Mouse (Mus musculus) layer of hippocampus, postnatal 25 days (tissue): ENCODE measurements around the gene Gba. TPM values are rescaled to one million over a fixed set of nuclear protein-coding genes. Genes with fewer than 3 reads are reported as not detected.
A peak's percentile ranks its signal among the peaks of the same experiment; 100 is the strongest.

Experiments
- DNase-seq, 2 experiments: peaks; one replicate each; pipeline ENCODE4 v3.0.0; 2022; ENCODE audit warnings: mixed read lengths in 2 of 2, low spot score in 1 of 2; ENCODE audit errors: extremely low spot score in 1 of 2
- total RNA-seq, 2 experiments: library from RNA; stranded (reverse); gene quantifications; 2 replicates each; pipeline ENCODE4 v1.2.3; 2021

Gene Gba
- total RNA-seq, 2 experiments from 2014 or later = 59.9 to 63.6 TPM

GRCm38 (mm10) chr3:89181749-89182500, 20.8 kb upstream of the Gba start:
- DNase-seq = no peak

- no peak for DNase-seq
These were observed 20.1 kb upstream of the Gba start for GRCm38 (mm10) chr3:89182531-89183057.

DNA sequence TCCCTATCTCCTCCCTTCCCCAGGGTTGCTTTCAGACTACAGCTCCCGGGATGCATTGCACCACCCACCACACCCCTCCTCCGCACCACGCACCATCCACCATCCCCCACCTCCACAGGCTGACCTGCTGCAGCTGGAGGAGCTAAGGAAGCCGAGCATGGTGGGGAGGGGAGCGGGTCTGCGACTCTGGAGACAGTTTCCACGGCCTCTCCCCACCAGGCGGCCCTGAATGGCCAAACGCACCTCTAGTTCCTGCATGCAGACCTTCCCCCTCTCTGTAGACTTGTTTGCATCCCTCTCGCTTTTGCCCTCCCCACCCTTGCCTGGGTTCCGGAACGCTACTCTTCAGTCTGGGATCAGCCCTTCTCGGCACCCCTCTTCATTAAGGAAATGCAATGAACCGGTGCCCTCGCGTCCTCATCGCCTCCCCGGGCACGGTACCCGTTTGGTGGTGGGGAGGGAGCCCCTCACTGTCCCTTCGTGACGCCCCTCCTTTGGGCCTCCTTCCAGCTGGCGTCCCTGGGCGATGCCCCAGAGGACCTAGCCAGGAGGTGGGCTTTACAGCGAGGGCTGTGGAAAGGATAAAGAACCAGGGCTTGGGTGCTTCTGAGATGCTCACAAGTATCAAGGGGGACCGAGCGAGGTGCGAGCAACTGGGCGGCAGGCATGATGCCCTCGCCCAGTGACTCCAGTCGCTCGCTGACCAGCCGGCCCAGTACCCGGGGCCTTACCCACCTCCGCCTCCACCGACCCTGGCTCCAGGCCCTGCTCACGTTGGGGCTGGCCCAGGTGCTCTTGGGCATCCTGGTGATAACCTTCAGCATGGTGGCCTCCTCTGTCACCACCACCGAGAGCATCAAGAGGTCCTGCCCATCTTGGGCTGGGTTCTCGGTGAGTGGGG, 19.4 kb upstream of the Gba start, which contains the start of gene Fam189b:
Gene Fam189b (plus strand): TSS at position 86 of the 901 bp plus-strand sequence.
- peak; percentile 81 to 87 for DNase-seq

DNA sequence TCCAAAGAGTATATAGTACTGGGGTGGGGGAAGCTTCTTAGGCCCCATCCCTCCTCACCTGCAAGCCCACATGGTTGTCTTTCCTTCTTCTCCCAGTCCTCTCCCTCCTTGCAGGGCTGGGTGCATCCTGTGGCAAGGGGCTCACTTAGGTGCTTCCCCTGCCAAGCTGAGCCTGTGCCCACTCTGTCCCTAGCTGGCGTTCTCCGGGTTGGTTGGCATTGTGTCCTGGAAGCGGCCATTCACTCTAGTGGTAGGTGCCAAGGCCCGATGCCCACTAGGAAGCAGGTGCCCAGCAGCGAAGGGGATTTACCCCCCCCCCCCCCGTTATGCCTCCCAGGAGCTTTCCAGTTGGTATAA, 18.8 kb upstream of the Gba start:
- DNase-seq = no peak

DNA sequence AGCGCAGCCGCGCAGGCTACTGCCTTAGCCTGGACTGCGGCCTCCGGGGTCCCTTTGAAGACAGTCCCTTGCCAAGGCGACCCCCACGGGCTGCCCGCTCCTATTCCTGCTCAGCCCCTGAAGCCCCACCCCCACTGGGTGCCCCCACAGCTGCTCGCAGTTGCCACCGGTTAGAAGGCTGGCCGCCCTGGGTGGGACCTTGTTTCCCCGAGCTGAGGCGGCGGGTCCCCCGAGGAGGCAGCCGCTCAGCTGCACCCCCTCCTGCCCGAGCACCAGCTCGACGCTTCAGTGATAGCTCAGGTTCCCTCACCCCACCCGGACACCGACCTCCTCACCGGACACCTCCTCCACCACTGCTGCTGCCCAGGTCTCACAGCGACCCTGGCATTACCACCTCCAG, 15.5 kb upstream of the Gba start:
- no peak for DNase-seq

DNA sequence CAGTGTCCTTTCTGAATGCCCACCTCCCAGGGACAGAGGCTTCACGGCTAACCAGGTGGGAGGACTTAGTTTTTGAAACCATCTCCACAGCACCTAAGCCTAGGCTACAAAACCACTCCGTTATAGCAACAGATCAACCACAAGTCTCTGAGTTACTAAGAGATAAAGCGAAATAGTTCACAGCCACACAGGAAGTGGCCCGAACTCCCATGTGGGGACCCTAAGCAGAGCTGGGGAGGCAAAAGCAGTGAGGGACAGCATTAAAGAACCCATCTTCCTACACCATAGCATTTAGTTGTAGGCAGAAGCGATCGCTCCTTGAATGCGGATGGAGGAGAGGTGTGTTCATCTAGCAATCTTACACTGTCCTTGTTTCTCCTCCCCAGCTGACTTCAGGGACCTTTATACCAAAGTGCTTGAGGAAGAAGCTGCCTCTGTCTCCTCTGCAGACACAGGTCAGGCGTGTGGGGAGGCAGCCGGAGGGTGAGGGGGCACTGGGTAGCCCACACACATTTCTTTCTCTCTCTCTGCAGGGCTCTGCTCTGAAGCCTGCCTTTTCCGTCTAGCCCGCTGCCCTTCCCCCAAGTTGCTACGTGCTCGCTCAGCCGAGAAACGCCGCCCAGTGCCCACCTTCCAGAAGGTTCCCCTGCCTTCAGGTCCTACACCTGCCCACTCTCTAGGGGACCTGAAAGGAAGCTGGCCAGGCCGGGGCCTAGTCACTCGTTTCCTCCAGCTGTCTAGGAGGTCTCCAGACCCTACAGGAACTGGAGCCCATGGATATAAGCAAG, 14.8 kb upstream of the Gba start:
- no peak for DNase-seq

- DNase-seq = no peak
These were observed 14.3 kb upstream of the Gba start for GRCm38 (mm10) chr3:89188478-89188875.

GRCm38 (mm10) chr3:89190436-89190835, 12.3 kb upstream of the Gba start:
- DNase-seq = no peak

DNA sequence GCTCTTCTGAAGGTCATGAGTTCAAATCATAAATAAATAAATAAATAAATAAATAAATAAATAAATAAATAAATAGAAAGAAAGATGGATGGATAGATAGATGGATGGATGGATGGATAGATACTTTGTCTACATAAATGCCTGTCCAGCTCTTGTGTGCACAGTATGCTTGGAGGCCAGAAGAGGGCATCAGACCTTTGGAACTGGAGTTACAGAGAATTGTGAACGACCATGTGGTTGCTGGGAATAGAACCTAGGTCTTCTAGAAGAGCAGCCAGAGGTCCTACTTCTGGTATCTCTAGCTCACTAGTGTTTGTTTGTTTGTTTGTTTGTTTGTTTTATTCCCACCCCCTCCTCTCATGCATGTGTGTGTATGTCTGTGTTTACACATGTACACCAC, 9.4 kb upstream of the Gba start:
- no peak for DNase-seq

GRCm38 (mm10) chr3:89193853-89194252, 8.9 kb upstream of the Gba start:
- no peak for DNase-seq

DNA sequence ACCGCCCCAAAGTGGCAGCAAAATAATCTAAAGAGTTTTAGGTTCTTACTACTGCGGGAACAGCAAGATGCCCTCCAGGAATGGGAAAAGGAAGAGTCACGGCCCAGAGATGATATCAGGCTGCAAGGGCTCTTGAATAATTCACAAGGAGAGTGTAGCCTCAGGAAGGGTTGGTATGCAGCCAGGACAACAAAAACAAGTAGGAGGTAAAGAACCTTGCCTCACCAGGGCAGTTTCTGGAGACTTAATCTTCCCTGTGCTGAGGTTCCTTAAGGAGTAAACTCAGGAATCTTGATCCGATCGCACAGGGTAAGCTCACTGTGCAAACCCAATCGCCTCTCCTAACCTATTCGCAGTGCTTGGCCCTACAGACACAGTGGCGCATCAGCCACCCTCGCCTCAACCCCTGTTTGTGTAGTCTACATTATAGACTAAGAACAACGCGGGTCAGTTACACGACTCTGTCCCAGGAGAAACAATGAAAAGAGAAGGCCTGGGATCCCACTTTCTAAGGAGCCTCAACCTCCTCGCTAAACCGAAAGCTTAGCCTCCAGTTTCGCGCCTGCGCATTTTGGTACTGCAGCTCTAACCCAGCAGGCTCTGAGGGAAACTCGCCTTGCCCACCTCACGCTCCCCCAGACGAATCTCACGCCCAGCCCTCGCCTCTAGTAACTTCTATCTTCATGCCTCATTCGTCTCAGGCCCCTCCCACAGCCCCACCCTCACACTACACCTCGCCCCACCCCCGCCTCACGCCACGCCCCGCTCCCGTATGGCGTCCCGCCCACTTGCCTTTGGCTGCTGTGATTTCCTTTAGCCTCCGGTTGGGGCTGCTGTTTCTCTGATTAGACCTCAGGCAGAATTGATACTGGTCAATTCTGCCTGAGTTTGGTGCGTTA, 6.5 kb upstream of the Gba start:
- DNase-seq = peak; percentile 65 to 80

GRCm38 (mm10) chr3:89199839-89200238, 2.9 kb upstream of the Gba start:
- no peak for DNase-seq

- DNase-seq = no peak
These were observed 400 bp downstream of the Gba start for GRCm38 (mm10) chr3:89203142-89203514.

GRCm38 (mm10) chr3:89206079-89206478, 3.4 kb downstream of the Gba start:
- DNase-seq = no peak

- DNase-seq = no peak
These were observed 4.0 kb downstream of the Gba start for GRCm38 (mm10) chr3:89206695-89207094.

GRCm38 (mm10) chr3:89208075-89208657, 5.4 kb downstream of the Gba start:
- no peak for DNase-seq

GRCm38 (mm10) chr3:89208736-89209135, 6.0 kb downstream of the Gba start:
- DNase-seq = no peak

DNA sequence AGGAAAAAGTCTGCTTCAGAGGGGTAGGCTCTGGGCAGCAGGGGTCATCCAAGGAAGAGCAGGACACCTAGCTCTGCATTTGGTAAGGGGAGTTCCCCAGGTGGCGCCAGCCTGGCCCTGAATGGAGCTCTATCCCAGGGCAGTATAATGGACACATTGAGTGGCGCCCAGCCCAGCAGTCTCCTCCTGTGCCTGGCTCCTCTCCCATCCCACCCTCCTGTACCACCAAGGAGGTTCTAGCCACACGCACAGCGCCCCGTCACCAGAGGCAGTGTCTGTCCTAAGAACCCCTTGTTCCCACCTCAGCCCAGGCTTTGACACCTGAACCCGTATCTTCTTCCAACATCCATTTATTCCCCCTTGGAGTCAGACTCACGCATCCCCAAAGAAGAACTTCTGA, 7.0 kb downstream of the Gba start:
- no peak for DNase-seq

GRCm38 (mm10) chr3:89210162-89210561, 7.4 kb downstream of the Gba start:
- DNase-seq = no peak
